Mouse (Mus musculus) cortical plate, adult 2 months (tissue): Measurements from ENCODE around the gene Palm.

Experiments used
- CTCF ChIP-seq: fragments of 200-500 bp; IDR thresholded peaks from 2 replicates; pipeline ENCODE4 v1.5.1; 2011; ENCODE audit warnings: mild to moderate bottlenecking, control low read depth, low read length; ENCODE audit not compliant: insufficient read depth; ENCODE audit errors: extremely low read depth
- POLR2A ChIP-seq: fragments of 200-500 bp; IDR thresholded peaks from 2 replicates; pipeline ENCODE4 v1.6.1; 2011; ENCODE audit warnings: mild to moderate bottlenecking, low read length, control low read depth; ENCODE audit not compliant: insufficient read depth; ENCODE audit errors: extremely low read depth

GRCm38 (mm10) chr10:79852107-79852789 lies 58.9 kb downstream of the Palm start:
- no peak for TF ChIP-seq CTCF
- no peak for TF ChIP-seq POLR2A
